Comparison of ENCODE assay signal across 8 mouse cellular contexts in the genomic region with DNA sequence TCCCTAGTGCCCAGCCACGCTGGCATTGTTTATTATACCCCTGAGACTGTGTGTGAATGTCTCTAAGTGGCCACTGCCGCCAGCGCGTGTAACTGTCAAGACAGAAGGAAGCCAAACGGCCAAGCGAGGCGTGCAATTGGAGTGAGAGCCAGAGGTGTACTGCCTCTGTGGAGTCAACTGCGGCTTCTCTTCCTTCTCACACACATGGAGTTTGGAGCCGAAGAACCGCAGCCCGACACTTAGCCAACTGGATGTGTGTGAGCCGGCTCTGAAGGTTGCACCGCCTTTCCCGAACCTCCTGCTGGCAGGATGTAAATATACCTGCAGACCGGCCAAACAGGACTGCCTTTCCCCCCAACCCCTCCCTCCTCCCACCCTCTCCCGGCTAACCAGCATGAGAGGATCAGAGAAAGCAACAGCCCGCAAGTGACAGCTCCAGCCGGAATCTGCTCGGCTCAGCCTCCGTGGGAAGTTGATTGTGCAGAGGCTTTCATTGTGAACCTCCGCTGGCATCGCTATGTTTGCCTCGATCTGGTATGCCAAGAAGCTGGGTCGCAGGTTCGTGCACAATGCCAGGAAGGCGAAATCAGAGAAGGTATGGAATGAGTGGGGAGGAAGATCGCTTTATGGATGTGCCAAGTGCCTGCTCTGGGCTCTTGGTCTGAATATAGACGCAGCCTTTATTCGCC.
DNase-seq lines count a peak whose midpoint lies in the region; ATAC-seq lines count a peak whose summit lies in the region.

No protein-coding gene starts in this region.

- H3K4me1 ChIP-seq in hindbrain, embryonic 14.5 days (replicated peaks; ENCODE audit: control insufficient read depth, insufficient read depth, low read length), result peaks cover 4% of the 10 kb centered on the region; the same call in 1 of the 2 replicates
- no peaks in the 10 kb centered on the region for H3K4me1 ChIP-seq in limb, embryonic 11.5 days (ENCODE audit: control insufficient read depth, insufficient read depth, low read length)
- H3K4me1 ChIP-seq in neural tube, embryonic 15.5 days, result peaks cover 12% of the 10 kb centered on the region; the same call in 1 of the 2 replicates

- no peak for DNase-seq in frontal cortex, postnatal 25 days (ENCODE audit: low spot score in 2 of 2)
- DNase-seq in adrenal gland, adult 18-20 months (ENCODE audit: low spot score in 2 of 2), result peak; percentile 19 to 26
- peak; percentile 16 for DNase-seq in embryo, embryonic 11.5 days (ENCODE audit: low read depth, low spot score)
- DNase-seq in hindbrain, embryonic 14.5 days (ENCODE audit: low spot score), result peak; percentile 43
- DNase-seq in limb, embryonic 11.5 days (ENCODE audit: low spot score), result peak; percentile 41
- no peak for DNase-seq in gastrocnemius, postnatal 25 days

- H3K9ac ChIP-seq in hindbrain, embryonic 14.5 days, result peak overlapping the region; percentile 44
- H3K9ac ChIP-seq in limb, embryonic 11.5 days (ENCODE audit: low read length), result no peak overlapping the region; the same call in 1 of the 2 replicates
- peak overlapping the region; percentile 61 for H3K9ac ChIP-seq in neural tube, embryonic 15.5 days (replicated peaks)

- no peaks in the 10 kb centered on the region for H3K9me3 ChIP-seq in hindbrain, embryonic 14.5 days (ENCODE audit: control insufficient read depth, low read length)
- H3K9me3 ChIP-seq in limb, embryonic 11.5 days (ENCODE audit: control insufficient read depth, low read length), result no peaks in the 10 kb centered on the region
- no peaks in the 10 kb centered on the region for H3K9me3 ChIP-seq in neural tube, embryonic 15.5 days (replicated peaks)

- H3K27me3 ChIP-seq in hindbrain, embryonic 14.5 days (ENCODE audit: control insufficient read depth, insufficient read depth, low read length), result no peaks in the 10 kb centered on the region
- H3K27me3 ChIP-seq in limb, embryonic 11.5 days (ENCODE audit: control insufficient read depth, insufficient read depth, low read length), result peaks cover 3% of the 10 kb centered on the region; the same call in 1 of the 2 replicates
- H3K27me3 ChIP-seq in neural tube, embryonic 15.5 days (replicated peaks), result no peaks in the 10 kb centered on the region

- ATAC-seq in frontal cortex, adult (ENCODE audit: low TSS enrichment), result peak; percentile 78
- ATAC-seq in hindbrain, embryonic 14.5 days (ENCODE audit: low FRiP score), result peak; percentile 82
- no peak for ATAC-seq in limb, embryonic 11.5 days (ENCODE audit: insufficient number of reproducible peaks, low FRiP score, low TSS enrichment, low read depth)
- ATAC-seq in neural tube, embryonic 15.5 days (ENCODE audit: low FRiP score), result peak; percentile 82

- peak overlapping the region; percentile 58 for H3K4me2 ChIP-seq in hindbrain, embryonic 14.5 days (replicated peaks)
- peak overlapping the region; percentile 68 for H3K4me2 ChIP-seq in limb, embryonic 11.5 days (ENCODE audit: low read depth, severe bottlenecking)
- H3K4me2 ChIP-seq in neural tube, embryonic 15.5 days, result peak overlapping the region; percentile 71

- peak overlapping the region; percentile 38 for H3K4me3 ChIP-seq in hindbrain, embryonic 14.5 days (replicated peaks; ENCODE audit: low read length)
- peak overlapping the region; percentile 21 for H3K4me3 ChIP-seq in limb, embryonic 11.5 days (ENCODE audit: low read depth, low read length)
- H3K4me3 ChIP-seq in neural tube, embryonic 15.5 days (replicated peaks), result peak overlapping the region; percentile 52

- peak overlapping the region; percentile 3 for H3K27ac ChIP-seq in hindbrain, embryonic 14.5 days
- H3K27ac ChIP-seq in limb, embryonic 11.5 days (replicated peaks; ENCODE audit: low read depth, low read length), result no peak overlapping the region
- H3K27ac ChIP-seq in neural tube, embryonic 15.5 days (replicated peaks), result peak overlapping the region; percentile 84

- H3K36me3 ChIP-seq in hindbrain, embryonic 14.5 days (replicated peaks; ENCODE audit: control insufficient read depth, insufficient read depth), result no peaks in the 10 kb centered on the region
- no peaks in the 10 kb centered on the region for H3K36me3 ChIP-seq in limb, embryonic 11.5 days (ENCODE audit: control insufficient read depth, insufficient read depth, low read length)
- no peaks in the 10 kb centered on the region for H3K36me3 ChIP-seq in neural tube, embryonic 15.5 days

- WGBS in hindbrain, embryonic 14.5 days, result 3% methylated on average over 29 of the region's 29 CpGs
- WGBS in limb, embryonic 11.5 days, result 3% methylated on average over 29 of the region's 29 CpGs
- 2% methylated on average over 29 of the region's 29 CpGs for WGBS in neural tube, embryonic 15.5 days

Comparison
In these comparisons a context has a peak if more than half of its experiments do, and no peak if none do; other contexts are left out.
1. DNase-seq: peak in adrenal gland, adult 18-20 months (2 of 2), embryo, embryonic 11.5 days (single experiment), hindbrain, embryonic 14.5 days (single experiment) and limb, embryonic 11.5 days (single experiment); none in frontal cortex, postnatal 25 days (0 of 2) and gastrocnemius, postnatal 25 days (single experiment).
2. Peak in every context shown above with its lines, with median percentiles within 50 percentile points of each other: H3K4me2 ChIP-seq and H3K4me3 ChIP-seq.